Mouse (Mus musculus): ENCODE data around the gene Wnk1.

- TF ChIP-seq HCFC1 (IDR thresholded peaks at IDR 0.05; ENCODE audit: low read depth, low read length) (no peak), MAZ (IDR thresholded peaks at IDR 0.05; ENCODE audit: low read depth, low read length) (no peak), SIN3A (IDR thresholded peaks at IDR 0.05; ENCODE audit: low read length) (no peak), ZC3H11A (IDR thresholded peaks at IDR 0.05; ENCODE audit: low read depth, low read length) (no peak), TCF12 (IDR thresholded peaks at IDR 0.05; ENCODE audit: low read depth, low read length) (no peak), CTCF (IDR thresholded peaks at IDR 0.05 in 2 of 3, conservative IDR thresholded peaks at IDR 0.05 in 1 of 3; ENCODE audit: control insufficient read depth in 1 of 3, insufficient read depth in 1 of 3, low read depth in 2 of 3, low read length in 3 of 3, poor library complexity in 1 of 3, severe bottlenecking in 1 of 3) (no peak)
Measured at GRCm38 (mm10) chr6:120055666-120056540, 17.4 kb upstream of the Wnk1 start.
